Mouse (Mus musculus) heart, postnatal 36 days (tissue): ENCODE measurements at regions not wholly inside any gene's neighbourhood (a gene's known extent, or its start where the extent isn't known, plus 50 kb on each side); places are given as distances from the start of the nearest gene placed in this dataset.

Experiments used
- DNase-seq, 2 experiments: peaks; one replicate each; pipeline ENCODE4 v3.0.0; 2021 to 2022
- intact Hi-C: fragments of 180-260 bp; cut with DNase I; formaldehyde crosslinking; loops from one replicate; pipeline ENCODE4 v1.15.1; 2025

DNA sequence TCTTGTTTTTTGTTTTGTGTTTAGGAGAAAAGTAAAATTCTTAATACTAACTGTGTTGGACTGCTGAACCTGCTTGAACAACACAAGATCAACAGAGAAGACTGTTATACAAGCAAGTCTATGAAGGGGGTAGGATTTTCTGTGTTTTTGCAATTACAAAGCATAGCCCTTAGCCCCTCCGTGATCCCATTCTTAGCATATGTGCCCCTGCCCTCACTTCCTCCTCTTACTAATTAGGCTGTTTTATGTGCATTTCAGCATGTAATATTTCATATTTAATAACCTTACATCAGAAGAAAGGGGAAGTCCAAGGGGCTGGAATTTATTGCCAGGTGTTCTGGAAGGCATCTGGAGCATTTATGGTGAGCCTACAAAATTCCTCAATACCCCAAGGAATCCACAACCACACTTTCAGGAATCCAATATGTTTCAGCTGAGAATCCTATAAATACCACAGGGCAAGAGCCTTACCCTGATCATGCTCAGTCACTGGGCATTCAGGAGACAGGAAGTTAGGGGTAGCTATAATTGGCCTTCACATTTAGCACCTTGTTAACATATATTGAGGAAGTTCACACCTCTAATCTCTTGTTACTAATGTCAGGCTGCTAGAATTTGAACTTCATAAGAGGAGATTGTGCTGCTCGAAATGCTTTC, 660.3 kb upstream of the Slit2 start:
- intact Hi-C loops, result no loop called here
- no peak for DNase-seq

GRCm38 (mm10) chr5:47334299-47334698, 648.6 kb upstream of the Slit2 start:
- intact Hi-C loops, result no loop called here
- no peak for DNase-seq

DNA sequence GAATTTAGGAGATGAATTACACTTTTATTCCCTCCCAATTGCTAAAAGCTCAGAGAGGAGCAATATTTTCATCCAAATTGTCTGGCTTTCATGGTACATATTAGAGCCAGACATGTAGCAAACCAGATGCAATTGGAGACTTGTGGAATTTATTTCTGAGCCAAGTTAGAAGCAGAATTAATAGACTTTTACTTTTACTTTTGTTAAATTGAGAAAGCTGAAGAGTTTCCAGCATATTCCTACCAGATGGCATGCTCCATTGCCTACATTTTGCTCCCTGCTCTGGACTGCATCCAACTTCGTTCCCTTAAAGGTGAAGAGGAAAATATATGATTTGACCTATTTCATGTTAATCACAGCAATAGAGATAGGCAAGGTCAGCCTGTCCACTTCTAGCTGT, 646.4 kb upstream of the Slit2 start:
- intact Hi-C loops, result no loop called here
- DNase-seq, result peak in 1 of 2 experiments; percentile 3

DNA sequence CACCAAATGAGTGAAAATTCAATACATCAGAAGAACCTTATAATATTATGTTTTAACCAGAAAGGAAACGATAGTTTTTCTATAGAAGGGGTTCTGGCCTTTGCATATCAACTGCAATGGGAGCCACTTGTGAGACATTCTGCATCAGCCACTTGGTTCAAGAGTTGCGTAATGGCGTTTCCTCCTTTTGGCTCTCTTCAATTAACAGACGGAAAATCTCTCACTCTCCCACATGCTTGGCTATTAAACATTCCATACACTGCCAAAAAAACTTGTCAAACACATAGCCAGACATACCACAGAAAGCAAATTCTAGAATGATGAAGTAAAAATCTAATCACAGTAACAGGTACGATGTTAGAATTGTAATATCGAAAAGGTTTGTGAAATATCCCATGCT, 643.1 kb upstream of the Slit2 start:
- intact Hi-C loops, result no loop called here
- DNase-seq, result no peak

GRCm38 (mm10) chr5:47370184-47370583, 612.8 kb upstream of the Slit2 start:
- intact Hi-C loops, result no loop called here

GRCm38 (mm10) chr5:47385930-47386329, 597.0 kb upstream of the Slit2 start:
- DNase-seq, result no peak
- intact Hi-C loops, result no loop called here

More at GRCm38 (mm10) chr5:47370184-47370583, 612.8 kb upstream of the Slit2 start:
- DNase-seq, result no peak

DNA sequence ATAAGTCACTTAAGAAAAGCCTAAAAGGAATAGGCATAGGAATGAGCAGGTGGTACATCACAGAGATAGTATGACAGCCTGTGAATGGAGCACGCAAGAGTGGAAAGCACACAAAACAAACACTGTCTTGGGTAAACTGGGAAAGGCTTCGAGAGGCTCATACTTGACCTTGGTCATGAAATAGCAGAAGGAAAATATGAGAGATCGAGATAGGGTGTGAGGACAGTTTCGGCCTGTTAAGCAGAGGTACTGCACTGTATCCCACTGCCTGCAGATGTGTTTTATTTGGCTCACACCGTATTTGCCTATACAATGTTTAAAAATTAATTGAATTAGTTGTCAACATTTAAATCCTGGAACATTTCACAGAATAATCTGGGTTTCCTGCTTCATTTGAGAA, 596.2 kb upstream of the Slit2 start:
- intact Hi-C loops, result no loop called here
- peak in 1 of 2 experiments; percentile 5 for DNase-seq

DNA sequence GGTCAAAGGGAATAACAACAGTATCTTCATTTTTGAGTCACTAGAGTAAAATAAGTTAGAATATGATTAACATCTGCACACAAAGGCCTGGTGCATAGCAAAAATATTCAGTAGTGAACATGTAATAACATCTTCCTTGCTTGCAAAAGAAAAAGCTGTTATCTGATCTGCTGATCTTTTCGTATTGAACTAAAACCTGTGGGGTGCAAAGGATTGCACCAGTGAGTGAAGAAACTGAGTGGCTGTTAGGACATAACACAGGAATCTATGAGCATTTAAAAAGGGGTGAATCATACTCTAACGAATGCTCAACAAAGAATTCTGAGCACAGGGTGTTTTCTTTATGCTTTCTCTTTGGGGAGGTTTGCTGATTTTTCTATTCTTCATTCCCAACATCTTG, 592.2 kb upstream of the Slit2 start:
- no peak for DNase-seq
- intact Hi-C loops, result no loop called here

DNA sequence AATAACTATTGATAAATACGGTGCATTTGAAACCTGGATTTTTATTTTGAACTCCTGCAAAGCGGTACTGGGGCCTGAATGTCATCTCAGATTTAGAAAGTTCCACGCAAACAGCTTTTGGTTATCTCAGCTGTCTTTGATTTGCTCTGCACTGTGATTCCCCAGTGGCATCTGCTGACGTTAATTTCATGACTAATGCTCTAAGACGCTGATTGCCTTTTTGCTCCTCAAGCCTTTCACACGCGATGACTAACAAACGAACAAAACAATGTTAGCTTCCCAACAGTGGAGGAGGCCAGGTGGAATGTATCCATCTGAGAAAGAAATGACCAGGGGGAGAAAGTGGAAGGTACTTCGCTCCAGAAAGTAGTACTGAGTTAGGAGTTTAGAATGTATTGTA, 586.1 kb upstream of the Slit2 start:
- intact Hi-C loops, result no loop called here
- peak; percentile 8 to 27 for DNase-seq

DNA sequence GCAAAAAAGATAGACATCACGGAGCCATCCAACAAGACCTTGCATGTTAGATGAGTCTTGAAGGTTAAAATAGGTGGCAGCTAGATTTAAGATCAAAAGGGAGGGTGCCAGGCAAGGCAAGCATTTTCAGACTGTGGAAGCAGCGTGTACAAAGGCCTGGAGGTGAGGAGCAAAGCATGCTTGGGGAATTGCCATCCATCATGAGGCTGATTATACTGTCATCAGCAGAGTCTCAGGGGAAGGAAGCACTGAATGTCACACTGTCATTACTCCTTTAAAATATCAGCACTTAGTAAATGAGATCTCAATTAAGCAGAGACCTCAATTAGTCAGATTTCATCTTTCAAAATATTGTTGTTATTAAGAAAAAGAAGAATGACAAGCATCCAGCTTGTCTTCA, 561.0 kb upstream of the Slit2 start:
- intact Hi-C loops, result no loop called here
- no peak for DNase-seq

DNA sequence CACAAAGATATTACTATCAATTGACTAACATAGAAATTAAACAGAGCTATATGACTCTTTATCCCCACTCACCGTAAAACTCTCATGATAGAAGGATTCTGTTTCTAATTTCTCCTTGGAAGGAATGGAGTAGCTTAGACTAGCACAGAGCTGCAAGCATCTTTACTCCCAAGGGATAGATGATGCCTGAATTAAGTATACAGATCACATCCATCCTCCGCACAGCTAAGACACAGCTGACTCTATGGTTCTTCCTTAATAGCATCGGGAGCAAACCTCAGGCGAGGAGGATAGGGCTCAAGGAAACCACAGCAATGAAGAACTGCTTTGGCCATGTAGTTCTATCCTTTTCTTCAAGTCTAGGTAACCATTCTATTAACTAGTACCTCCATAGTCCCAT, 556.9 kb upstream of the Slit2 start:
- no peak for DNase-seq
- intact Hi-C loops, result no loop called here

DNA sequence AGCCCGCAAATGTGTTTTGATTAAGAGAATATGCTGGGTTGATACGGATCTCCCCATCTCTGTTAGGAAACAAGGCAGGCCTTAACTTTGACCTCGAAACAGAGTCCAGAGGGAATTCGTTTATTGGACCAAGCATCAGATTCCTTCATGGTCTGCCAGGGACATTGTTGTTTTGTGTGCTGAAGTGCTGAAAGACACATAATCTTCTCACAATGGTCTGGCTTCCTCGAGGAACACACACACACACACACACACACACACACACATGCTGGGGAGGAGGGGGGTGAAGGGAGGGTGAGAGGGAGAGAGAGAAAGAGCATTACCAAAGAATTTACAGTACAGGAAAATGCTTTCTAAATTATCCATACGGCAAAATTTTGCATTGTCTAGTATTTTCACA, 556.5 kb upstream of the Slit2 start:
- DNase-seq, result no peak
- intact Hi-C loops, result no loop called here

- intact Hi-C loops, result no loop called here
- no peak for DNase-seq
These were observed 553.4 kb upstream of the Slit2 start for GRCm38 (mm10) chr5:47429217-47430172.

GRCm38 (mm10) chr5:47431599-47432328, 551.2 kb upstream of the Slit2 start:
- intact Hi-C loops, result no loop called here
- DNase-seq, result no peak

DNA sequence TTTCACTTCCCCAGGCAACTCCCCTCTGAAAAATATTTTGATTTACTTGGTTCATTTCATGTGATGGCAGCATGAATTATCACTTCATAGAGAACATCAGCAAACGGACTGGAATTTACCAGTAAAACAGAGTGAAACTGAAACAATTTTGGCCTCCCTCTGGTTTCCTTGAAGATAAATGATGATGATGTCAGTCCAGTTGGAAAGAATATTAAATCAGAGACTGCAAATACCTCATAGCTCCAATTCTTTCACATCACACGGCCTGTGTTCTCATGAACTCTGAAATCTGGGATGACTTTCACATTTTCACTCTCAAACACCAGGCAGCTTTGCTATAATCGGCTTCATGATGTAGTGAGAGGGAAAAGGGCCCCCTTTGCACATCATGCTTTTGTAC, 546.5 kb upstream of the Slit2 start:
- no peak for DNase-seq
- intact Hi-C loops, result no loop called here

DNA sequence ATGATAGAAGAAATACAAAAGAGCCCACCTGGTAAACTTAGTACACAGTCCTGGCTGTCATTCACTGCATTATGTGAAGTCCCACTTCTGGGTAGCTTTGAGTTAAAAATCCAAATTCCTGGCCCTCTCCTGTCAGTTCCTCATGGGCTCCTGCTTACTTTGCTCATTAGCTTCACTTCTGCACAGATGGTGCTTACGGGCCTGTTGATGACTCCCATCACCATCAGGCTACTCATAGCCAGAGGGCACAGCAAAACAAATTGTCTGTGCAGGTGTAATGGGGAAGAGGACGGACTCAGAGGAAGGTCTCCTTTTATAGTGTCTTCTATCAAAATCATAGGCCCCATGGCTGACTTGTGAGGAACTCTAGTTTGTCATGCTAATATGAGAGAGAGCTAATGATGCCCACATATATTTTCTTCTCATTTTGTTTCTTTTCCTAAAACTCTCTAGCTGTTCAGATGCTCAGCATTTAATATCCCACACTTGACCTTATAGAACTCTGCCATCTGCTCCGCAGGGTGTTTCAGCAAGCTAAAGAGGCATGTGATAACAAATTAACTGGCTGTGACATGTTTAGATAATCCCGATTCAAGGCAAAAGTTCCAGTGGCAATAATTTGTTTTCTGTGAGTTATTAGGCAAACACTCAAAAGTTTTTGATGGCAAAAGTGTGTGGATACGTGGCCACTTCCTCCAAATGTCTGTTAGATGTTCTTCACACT, 536.5 kb upstream of the Slit2 start:
- intact Hi-C loops, result no loop called here
- no peak for DNase-seq

- intact Hi-C loops, result no loop called here
These were observed 518.1 kb upstream of the Slit2 start for GRCm38 (mm10) chr5:47464848-47465247.

DNA sequence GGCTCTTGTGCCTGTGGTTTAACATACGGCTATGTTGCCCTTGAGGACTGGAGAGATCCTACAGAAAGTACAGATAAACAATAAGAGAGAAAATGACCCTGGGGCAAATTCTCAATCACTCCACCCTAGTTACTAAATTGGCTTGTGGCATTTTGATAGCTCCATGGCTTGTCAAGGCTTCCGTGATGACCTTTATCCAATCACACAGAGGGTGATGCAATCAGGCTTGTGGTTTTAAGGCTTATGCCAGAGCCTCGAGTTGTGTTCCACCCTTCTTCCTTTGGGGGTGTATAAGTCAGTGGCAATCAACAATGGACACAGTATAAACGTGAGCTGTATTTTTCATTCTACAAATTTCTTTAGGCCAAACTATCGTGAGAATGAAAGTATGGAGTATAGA, 513.5 kb upstream of the Slit2 start:
- peak in 1 of 2 experiments; percentile 2 for DNase-seq
- intact Hi-C loops, result no loop called here

More at GRCm38 (mm10) chr5:47464848-47465247, 518.1 kb upstream of the Slit2 start:
- DNase-seq, result no peak

- intact Hi-C loops, result no loop called here
- DNase-seq, result no peak
These were observed 510.7 kb upstream of the Slit2 start for GRCm38 (mm10) chr5:47472027-47472825.

DNA sequence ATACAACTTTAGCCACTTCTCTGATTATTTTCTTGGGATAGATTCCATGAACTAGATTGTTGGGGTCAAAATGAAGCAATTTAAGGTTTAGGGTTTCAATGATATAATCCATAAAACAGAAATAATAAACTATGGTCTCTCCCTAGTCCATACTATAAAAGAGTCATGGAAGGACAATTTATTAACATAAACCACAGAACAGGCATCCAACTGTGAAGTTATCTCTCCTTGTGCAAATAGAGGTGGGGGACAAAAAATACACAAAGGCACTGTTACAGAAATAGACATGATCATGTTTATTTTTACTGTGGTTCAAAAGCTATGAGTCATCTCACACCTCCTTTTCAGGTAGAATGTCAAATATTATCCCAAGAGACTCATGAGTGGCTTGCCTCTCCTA, 503.0 kb upstream of the Slit2 start:
- DNase-seq, result no peak
- intact Hi-C loops, result no loop called here
